Mouse (Mus musculus) limb, embryonic 15.5 days (tissue): Measurements from ENCODE around the gene Abr. TPM values are rescaled to one million over a fixed set of nuclear protein-coding genes. Genes with fewer than 3 reads are reported as not detected.

ENCODE experiments used
- ATAC-seq: fragments of 200-750 bp; cut with Nextera tagmentation; 2 replicates; pipeline ENCODE4 v1.8.0; 2017; ENCODE audit warnings: low read depth, moderate TSS enrichment; ENCODE audit not compliant: insufficient number of reproducible peaks, low FRiP score, low TSS enrichment
- H3K27ac ChIP-seq: fragments of 300-500 bp; sonication (generic); 2 replicates; pipeline ENCODE4 v1.5.1; 2015; ENCODE audit warnings: moderate library complexity, mild to moderate bottlenecking, inconsistent platforms
- H3K27me3 ChIP-seq: fragments of 300-500 bp; sonication (generic); 2 replicates; pipeline ENCODE4 v1.6.1; 2015; ENCODE audit warnings: inconsistent platforms
- H3K36me3 ChIP-seq: fragments of 300-500 bp; sonication (generic); 2 replicates; pipeline ENCODE4 v1.6.1; 2015; ENCODE audit warnings: inconsistent platforms
- H3K4me1 ChIP-seq: fragments of 300-500 bp; sonication (generic); 2 replicates; pipeline ENCODE4 v1.6.1; 2015; ENCODE audit warnings: inconsistent platforms
- H3K4me2 ChIP-seq: fragments of 300-500 bp; sonication (generic); 2 replicates; pipeline ENCODE4 v1.6.1; 2015; ENCODE audit warnings: mild to moderate bottlenecking, inconsistent platforms
- H3K4me3 ChIP-seq: fragments of 300-500 bp; sonication (generic); 2 replicates; pipeline ENCODE4 v1.5.1; 2015; ENCODE audit warnings: mild to moderate bottlenecking, inconsistent platforms
- H3K9ac ChIP-seq: fragments of 300-500 bp; sonication (generic); 2 replicates; pipeline ENCODE4 v1.6.1; 2015; ENCODE audit warnings: inconsistent platforms
- H3K9me3 ChIP-seq: fragments of 300-500 bp; sonication (generic); 2 replicates; pipeline ENCODE4 v1.6.1; 2016; ENCODE audit warnings: inconsistent platforms
- WGBS: fragments of 180-500 bp; shearing (Covaris S2); methylation state at CpG from one replicate; pipeline ENCODE4 v1.1.7; 2015; 5-methylcytosine and 5-hydroxymethylcytosine counted together
- polyA plus RNA-seq: library from polyadenylated mRNA; unstranded; fragments of >200 nt; fragmentation: Nextera tagmentation; extraction: Ambion mirVana; gene quantifications from 2 replicates; pipeline ENCODE4 v1.2.1, GENCODE M21; 2015

The Abr gene
- polyA plus RNA-seq, 1 experiment from 2014 or later: 31.9 TPM

GRCm38 (mm10) chr11:76388711-76389110, 233.4 kb downstream of the Abr start:
- no peak for ATAC-seq
- H3K9ac ChIP-seq: no peak overlapping the region
- H3K4me2 ChIP-seq: no peak overlapping the region
- 46% methylated on average over 7 of the region's 7 CpGs for WGBS
- H3K9me3 ChIP-seq: no peaks in the 10 kb centered on the region
- H3K27me3 ChIP-seq: no peaks in the 10 kb centered on the region
- peaks cover 25% of the 10 kb centered on the region; the same call in 1 of the 2 replicates for H3K36me3 ChIP-seq
- H3K4me1 ChIP-seq: peaks cover 43% of the 10 kb centered on the region
- H3K4me3 ChIP-seq: no peak overlapping the region
- no peak overlapping the region for H3K27ac ChIP-seq

- ATAC-seq: no peak
- no peak overlapping the region for H3K9ac ChIP-seq
These were observed 235.0 kb downstream of the Abr start for GRCm38 (mm10) chr11:76387097-76387496.

DNA sequence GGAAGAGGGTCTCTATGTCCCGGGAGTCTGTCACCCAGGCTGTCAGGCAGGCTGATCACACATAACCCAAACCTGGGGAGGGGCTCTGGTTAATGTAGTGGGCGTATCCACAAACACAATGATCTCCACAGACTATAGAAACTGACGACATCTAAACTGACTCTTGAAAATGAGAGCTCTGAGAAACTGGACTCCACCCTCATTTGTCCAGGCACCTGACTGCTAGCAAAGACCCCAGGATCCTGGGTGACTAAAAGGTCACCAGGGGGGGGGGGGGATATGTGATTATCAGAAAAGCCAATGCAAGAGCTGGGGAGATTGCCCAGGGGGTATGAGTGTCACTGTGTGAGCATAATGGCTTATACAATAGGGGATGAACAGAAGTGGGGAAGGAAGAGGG, 236.4 kb downstream of the Abr start:
- Histone ChIP-seq H3K4me3 (no peak overlapping the region), H3K4me2 (no peak overlapping the region), H3K9ac (no peak overlapping the region), H3K27me3 (no peaks in the 10 kb centered on the region), H3K36me3 (peaks cover 3% of the 10 kb centered on the region; the same call in 1 of the 2 replicates), H3K4me1 (peaks cover 54% of the 10 kb centered on the region), H3K27ac (no peak overlapping the region), H3K9me3 (no peaks in the 10 kb centered on the region)
- 64% methylated on average over 3 of the region's 3 CpGs for WGBS
- ATAC-seq: no peak

More at GRCm38 (mm10) chr11:76387097-76387496, 235.0 kb downstream of the Abr start:
- H3K27ac ChIP-seq: no peak overlapping the region
- no peak overlapping the region for H3K4me3 ChIP-seq
- WGBS: 80% methylated on average over 1 of the region's 1 CpGs
- H3K4me1 ChIP-seq: peaks cover 44% of the 10 kb centered on the region
- no peak overlapping the region for H3K4me2 ChIP-seq
- H3K9me3 ChIP-seq: no peaks in the 10 kb centered on the region
- peaks cover 17% of the 10 kb centered on the region; the same call in 1 of the 2 replicates for H3K36me3 ChIP-seq
- no peaks in the 10 kb centered on the region for H3K27me3 ChIP-seq

DNA sequence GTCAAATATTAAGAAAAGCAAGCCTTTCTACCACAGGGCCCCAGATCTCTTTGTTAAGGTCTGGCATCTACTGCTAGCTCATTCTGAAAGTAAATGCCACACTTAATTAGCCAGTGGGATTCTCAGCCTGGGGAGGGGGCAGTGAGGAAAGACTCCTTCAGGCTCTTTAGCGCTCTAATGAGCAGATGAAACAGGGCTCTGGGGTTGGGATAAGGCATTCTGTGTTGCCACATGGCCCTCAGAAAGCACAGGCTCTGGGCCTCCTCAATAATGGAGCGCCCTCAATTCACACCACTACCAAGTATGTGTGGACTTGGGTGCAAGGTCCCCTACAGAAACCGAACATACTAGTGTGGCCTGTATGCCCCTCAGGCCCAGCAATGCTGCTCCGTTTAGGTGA, 237.1 kb downstream of the Abr start:
- WGBS: 52% methylated on average over 4 of the region's 4 CpGs
- Histone ChIP-seq H3K27me3 (no peaks in the 10 kb centered on the region), H3K9ac (no peak overlapping the region), H3K27ac (peak overlapping the region; percentile 69; the same call in 1 of the 2 replicates), H3K4me2 (no peak overlapping the region), H3K4me3 (no peak overlapping the region), H3K9me3 (no peaks in the 10 kb centered on the region), H3K4me1 (peaks cover 57% of the 10 kb centered on the region), H3K36me3 (no peaks in the 10 kb centered on the region)
- ATAC-seq: no peak

- no peaks in the 10 kb centered on the region for H3K9me3 ChIP-seq
- H3K27me3 ChIP-seq: no peaks in the 10 kb centered on the region
- WGBS: 48% methylated on average over 5 of the region's 5 CpGs
- no peak overlapping the region for H3K4me2 ChIP-seq
- no peak overlapping the region for H3K9ac ChIP-seq
- H3K4me3 ChIP-seq: no peak overlapping the region
- peak overlapping the region; percentile 69 for H3K27ac ChIP-seq
- peaks cover 60% of the 10 kb centered on the region for H3K4me1 ChIP-seq
- no peak for ATAC-seq
- H3K36me3 ChIP-seq: no peaks in the 10 kb centered on the region
These were observed 237.8 kb downstream of the Abr start for GRCm38 (mm10) chr11:76384307-76384706.

- no peak overlapping the region for H3K9ac ChIP-seq
- H3K4me3 ChIP-seq: no peak overlapping the region
- no peak overlapping the region for H3K4me2 ChIP-seq
- ATAC-seq: no peak
- no peaks in the 10 kb centered on the region for H3K27me3 ChIP-seq
- peaks cover 49% of the 10 kb centered on the region for H3K4me1 ChIP-seq
- 47% methylated on average over 13 of the region's 13 CpGs for WGBS
- peak overlapping the region; percentile 17; the same call in 1 of the 2 replicates for H3K27ac ChIP-seq
- no peaks in the 10 kb centered on the region for H3K9me3 ChIP-seq
- no peaks in the 10 kb centered on the region for H3K36me3 ChIP-seq
These were observed 239.3 kb downstream of the Abr start for GRCm38 (mm10) chr11:76382711-76383324.

DNA sequence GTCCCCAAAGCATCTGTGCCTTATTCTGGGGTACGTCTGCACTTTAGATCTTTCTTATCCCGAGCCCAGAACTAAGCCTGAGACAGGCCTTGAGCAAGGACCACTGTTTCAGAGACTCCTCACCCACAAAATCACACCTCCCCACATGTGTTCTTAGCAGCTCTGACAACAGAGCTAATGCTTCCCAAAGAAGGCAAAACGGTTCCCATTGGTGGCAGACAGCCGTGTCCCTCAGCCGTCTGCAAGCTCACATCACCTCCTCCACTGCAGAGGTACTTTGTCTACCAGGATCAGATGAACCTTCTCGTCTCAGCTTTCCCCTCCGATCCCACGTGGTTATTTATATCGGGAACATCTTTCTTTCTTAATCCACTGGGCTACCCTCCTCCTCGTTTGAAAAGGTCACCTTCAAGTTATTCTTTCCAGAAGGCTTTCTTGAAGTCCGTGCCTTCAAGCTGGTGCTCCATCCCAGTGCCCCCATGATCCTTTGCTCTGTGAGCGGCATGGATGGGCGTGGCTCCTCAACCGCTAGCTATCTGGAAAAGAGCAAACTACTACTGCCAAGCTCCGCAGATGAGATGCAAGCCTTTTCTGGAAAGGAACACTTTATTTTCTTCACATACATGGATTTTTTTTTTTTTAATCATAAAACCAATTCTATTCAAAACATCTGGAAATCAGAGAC, 240.8 kb downstream of the Abr start:
- Histone ChIP-seq H3K4me3 (no peak overlapping the region), H3K4me2 (no peak overlapping the region), H3K36me3 (no peaks in the 10 kb centered on the region), H3K9ac (no peak overlapping the region), H3K9me3 (no peaks in the 10 kb centered on the region), H3K27me3 (no peaks in the 10 kb centered on the region), H3K4me1 (peaks cover 53% of the 10 kb centered on the region), H3K27ac (no peak overlapping the region)
- 62% methylated on average over 15 of the region's 15 CpGs for WGBS
- no peak for ATAC-seq

- Histone ChIP-seq H3K27me3 (no peaks in the 10 kb centered on the region), H3K27ac (no peak overlapping the region), H3K4me2 (no peak overlapping the region), H3K9me3 (no peaks in the 10 kb centered on the region), H3K36me3 (no peaks in the 10 kb centered on the region), H3K9ac (no peak overlapping the region), H3K4me3 (no peak overlapping the region), H3K4me1 (peaks cover 54% of the 10 kb centered on the region)
- ATAC-seq: no peak
- 42% methylated on average over 11 of the region's 11 CpGs for WGBS
These were observed 242.1 kb downstream of the Abr start for GRCm38 (mm10) chr11:76379921-76380544.

- 63% methylated on average over 3 of the region's 3 CpGs for WGBS
- Histone ChIP-seq H3K9me3 (no peaks in the 10 kb centered on the region), H3K9ac (no peak overlapping the region), H3K36me3 (no peaks in the 10 kb centered on the region), H3K27ac (no peak overlapping the region), H3K4me3 (no peak overlapping the region), H3K4me2 (no peak overlapping the region), H3K4me1 (peaks cover 63% of the 10 kb centered on the region), H3K27me3 (no peaks in the 10 kb centered on the region)
- no peak for ATAC-seq
These were observed 245.7 kb downstream of the Abr start for GRCm38 (mm10) chr11:76376425-76376824.

DNA sequence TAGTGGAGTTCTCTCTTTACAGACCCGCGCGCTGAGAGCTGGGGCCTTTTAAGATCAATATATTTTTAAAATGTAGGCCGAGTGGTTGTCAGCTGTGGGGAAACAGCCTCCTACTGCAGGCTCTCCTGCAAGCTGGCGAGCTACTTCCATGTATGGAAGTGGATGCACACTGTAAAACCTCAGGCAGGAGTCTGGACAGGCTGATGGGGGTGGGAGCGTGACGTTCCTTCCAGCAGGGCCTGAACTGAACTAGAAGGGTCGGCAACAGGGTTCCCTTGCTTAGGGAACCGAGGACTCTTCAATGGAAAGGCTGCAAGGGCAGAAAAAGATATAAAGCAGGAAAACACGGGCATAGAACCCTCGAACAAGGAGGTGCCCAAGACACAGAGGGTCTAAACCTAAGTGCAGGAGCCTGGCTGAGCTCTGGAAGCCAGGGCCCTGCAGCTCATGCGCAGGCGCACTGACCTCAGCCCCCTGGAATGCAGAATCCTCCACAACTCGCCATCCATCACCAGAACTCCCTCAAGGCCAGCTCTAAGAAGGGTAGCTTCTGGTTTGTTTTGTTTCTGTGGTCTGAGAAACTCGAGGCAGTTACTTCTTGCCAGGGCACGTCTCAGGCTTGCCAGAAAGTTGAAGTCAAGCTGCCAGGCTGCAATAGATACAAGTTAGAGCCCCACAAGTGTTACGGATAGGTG, 247.5 kb downstream of the Abr start:
- Histone ChIP-seq H3K36me3 (no peaks in the 10 kb centered on the region), H3K27me3 (no peaks in the 10 kb centered on the region), H3K4me2 (peak overlapping the region; percentile 15; the same call in 1 of the 2 replicates), H3K4me3 (no peak overlapping the region), H3K4me1 (peaks cover 57% of the 10 kb centered on the region), H3K9me3 (no peaks in the 10 kb centered on the region), H3K27ac (peak overlapping the region; percentile 89), H3K9ac (no peak overlapping the region)
- WGBS: 12% methylated on average over 17 of the region's 17 CpGs
- peak; percentile 81 for ATAC-seq

DNA sequence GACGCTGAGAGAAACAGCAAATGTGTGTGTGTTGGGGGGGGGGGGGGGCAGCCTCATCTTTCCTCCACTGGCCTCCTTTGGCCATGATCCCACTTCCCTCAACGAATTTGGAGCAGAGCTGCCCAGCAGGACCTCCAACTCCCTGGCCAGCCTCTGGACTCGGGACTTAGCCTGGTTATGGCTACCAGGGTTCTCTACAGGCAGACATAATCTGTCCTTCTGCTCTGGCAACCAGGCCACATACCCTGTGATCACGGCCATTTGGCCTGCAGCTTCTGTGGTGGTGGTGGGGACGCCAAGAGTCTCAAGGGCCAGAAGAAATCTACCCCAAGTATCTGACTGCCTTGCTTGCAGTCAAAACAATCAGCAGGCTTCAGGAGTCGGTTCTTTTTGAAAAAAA, 249.6 kb downstream of the Abr start:
- H3K36me3 ChIP-seq: no peaks in the 10 kb centered on the region
- H3K4me3 ChIP-seq: no peak overlapping the region
- WGBS: 30% methylated on average over 6 of the region's 6 CpGs
- H3K27me3 ChIP-seq: no peaks in the 10 kb centered on the region
- H3K27ac ChIP-seq: no peak overlapping the region
- ATAC-seq: no peak
- H3K9me3 ChIP-seq: no peaks in the 10 kb centered on the region
- peaks cover 61% of the 10 kb centered on the region for H3K4me1 ChIP-seq
- no peak overlapping the region for H3K9ac ChIP-seq
- H3K4me2 ChIP-seq: no peak overlapping the region
